Mouse (Mus musculus) ES-E14 (cell line): Measurements from ENCODE around the gene Gaa.

ENCODE experiments used
- HCFC1 ChIP-seq: IDR thresholded peaks from 2 replicates; pipeline ENCODE4 v1.6.1; 2012; ENCODE audit warnings: low read length, inconsistent platforms, borderline replicate concordance; ENCODE audit not compliant: insufficient read depth
- MAFK ChIP-seq: IDR thresholded peaks from 2 replicates; pipeline ENCODE4 v1.6.1; 2014; ENCODE audit warnings: mild to moderate bottlenecking, low read depth, low read length, inconsistent platforms; ENCODE audit not compliant: insufficient read depth
- ZNF384 ChIP-seq: IDR thresholded peaks from 2 replicates; pipeline ENCODE4 v1.6.1; 2012; ENCODE audit warnings: low read depth, low read length, inconsistent platforms

- TF ChIP-seq HCFC1 (no peak), MAFK (no peak), ZNF384 (no peak)
Measured at GRCm38 (mm10) chr11:119307916-119308315, 40.2 kb downstream of the Gaa start.
